Comparison of ENCODE assay signal across 1 mouse cellular context in genomic region chr13:67128038-67128721, GRCm38 (mm10).
TF ChIP-seq lines count a peak whose summit lies in the region.

No protein-coding gene starts in this region.

TF ChIP-seq in CH12.LX, 34 proteins besides CTCF, POLR2A, EP300 and RAD21:
- TF ChIP-seq USF2 (conservative IDR thresholded peaks at IDR 0.05; ENCODE audit: low read depth, low read length) (no peak), USF1 (IDR thresholded peaks at IDR 0.05; ENCODE audit: low read depth, low read length) (no peak), ZMIZ1 (IDR thresholded peaks at IDR 0.05; ENCODE audit: low read depth, low read length) (no peak), POLR2AphosphoS2 (IDR thresholded peaks at IDR 0.05; ENCODE audit: low read depth, low read length) (no peak), ZNF384 (IDR thresholded peaks at IDR 0.05; ENCODE audit: low read depth, low read length) (no peak), ZKSCAN1 (IDR thresholded peaks at IDR 0.05; ENCODE audit: borderline replicate concordance, low read depth, low read length) (no peak), ETS1 (conservative IDR thresholded peaks at IDR 0.05; ENCODE audit: low read depth, low read length) (no peak), JUN (IDR thresholded peaks at IDR 0.05; ENCODE audit: insufficient read depth, low read depth, low read length) (no peak), KAT2A (IDR thresholded peaks at IDR 0.05; ENCODE audit: insufficient replicate concordance, low read length) (peak; percentile 90; the same call in 1 of the 2 replicates), HCFC1 (IDR thresholded peaks at IDR 0.05; ENCODE audit: low read depth, low read length) (peak; percentile 97), MYC (IDR thresholded peaks at IDR 0.05; ENCODE audit: low read depth, low read length) (peak; percentile 59), IRF4 (IDR thresholded peaks at IDR 0.05; ENCODE audit: low read depth, low read length) (no peak), ELF1 (IDR thresholded peaks at IDR 0.05; ENCODE audit: low read depth, low read length) (peak; percentile 91), GABPA (IDR thresholded peaks at IDR 0.05; ENCODE audit: insufficient replicate concordance, low read depth, low read length) (peak; percentile 45; the same call in 1 of the 2 replicates), MEF2A (IDR thresholded peaks at IDR 0.05; ENCODE audit: borderline replicate concordance, low read depth, low read length) (peak; percentile 39; the same call in 1 of the 2 replicates), TCF12 (IDR thresholded peaks at IDR 0.05; ENCODE audit: low read depth, low read length) (peak; percentile 52)
